5 mouse cellular contexts compared by ENCODE assay signal in genomic region chr15:78256602-78257259, GRCm38 (mm10). TPM values are rescaled to one million over a fixed set of nuclear protein-coding genes. Genes with fewer than 3 reads are reported as not detected.
"Had no signal": no experiment of that assay in that cellular context is flagged by ENCODE, and none has a peak within 500 bp of the region (broad histone marks: within the 10 kb centered on the region; RNA-seq: fewer than 3 reads in every experiment).

No protein-coding gene starts in this region.

RNA-seq across cellular contexts. Expression of gene Pvalb, which starts 50.5 kb away (rescaled TPM):
- total RNA-seq: hematopoietic stem cell, adult 5-6 weeks had no signal
- polyA plus RNA-seq: intestine, embryonic 14.5 days; intestine, embryonic 16.5 days; limb, embryonic 10.5 days; limb, embryonic 12.5 days had no signal
